Mouse (Mus musculus): ENCODE data around the gene Gm48552. TPM values are rescaled to one million over a fixed set of nuclear protein-coding genes. Genes with fewer than 3 reads are reported as not detected.

Gm48552 gene
- polyA plus RNA-seq, 1 experiment from 2014 or later, result 1.0 TPM

- Histone ChIP-seq H3K4me3 (ENCODE audit: control insufficient read depth in 1 of 2, insufficient read depth in 1 of 2, low read depth in 1 of 2, low read length in 2 of 2) (peak overlapping the region; percentile 71 to 87), H3K27me3 (ENCODE audit: control insufficient read depth, insufficient read depth, low read length) (no peaks in the 10 kb centered on the region), H3K9me3 (ENCODE audit: control insufficient read depth, low read length) (no peaks in the 10 kb centered on the region), H3K9ac (ENCODE audit: low read length) (peak overlapping the region; percentile 95), H3K4me2 (ENCODE audit: low read length) (peak overlapping the region; percentile 77), H3K27ac (replicated peaks in 1 of 2; ENCODE audit: control insufficient read depth in 1 of 2, insufficient read depth in 1 of 2, low read depth in 2 of 2, low read length in 2 of 2) (peak overlapping the region in 1 of 2 experiments; percentile 41; a peak in 2 of 4 replicates), H3K4me1 (ENCODE audit: control insufficient read depth in 2 of 2, insufficient read depth in 2 of 2, low read length in 2 of 2) (peaks cover 13 to 21% of the 10 kb centered on the region in 2 experiments), H3K36me3 (ENCODE audit: control insufficient read depth, insufficient read depth, low read length) (peaks cover 42% of the 10 kb centered on the region)
- 39% methylated on average over 6 of the region's 6 CpGs for WGBS
- ATAC-seq (ENCODE audit: insufficient number of reproducible peaks, insufficient read depth, low FRiP score, low read depth), result no peak
Observed at GRCm38 (mm10) chr10:81376561-81377361, 12.0 kb upstream of the Gm48552 start.

GRCm38 (mm10) chr10:81377362-81377664, 11.5 kb upstream of the Gm48552 start:
- ATAC-seq (ENCODE audit: insufficient number of reproducible peaks, insufficient read depth, low FRiP score, low read depth), result no peak
- Histone ChIP-seq H3K9ac (ENCODE audit: low read length) (peak overlapping the region; percentile 95), H3K27ac (replicated peaks in 1 of 2; ENCODE audit: control insufficient read depth in 1 of 2, insufficient read depth in 1 of 2, low read depth in 2 of 2, low read length in 2 of 2) (peak overlapping the region; percentile 38 to 70), H3K9me3 (ENCODE audit: control insufficient read depth, low read length) (no peaks in the 10 kb centered on the region), H3K4me1 (ENCODE audit: control insufficient read depth in 2 of 2, insufficient read depth in 2 of 2, low read length in 2 of 2) (peaks cover 18 to 26% of the 10 kb centered on the region in 2 experiments), H3K36me3 (ENCODE audit: control insufficient read depth, insufficient read depth, low read length) (peaks cover 39% of the 10 kb centered on the region), H3K4me2 (ENCODE audit: low read length) (peak overlapping the region; percentile 77), H3K27me3 (ENCODE audit: control insufficient read depth, insufficient read depth, low read length) (no peaks in the 10 kb centered on the region), H3K4me3 (ENCODE audit: control insufficient read depth in 1 of 2, insufficient read depth in 1 of 2, low read depth in 1 of 2, low read length in 2 of 2) (peak overlapping the region; percentile 71 to 87)
- 49% methylated on average over 2 of the region's 2 CpGs for WGBS

GRCm38 (mm10) chr10:81377793-81378552, 10.8 kb upstream of the Gm48552 start, which contains the start of gene Fzr1:
TSS of gene Fzr1 (minus strand) at chr10:81378516.
- Histone ChIP-seq H3K27me3 (ENCODE audit: control insufficient read depth, insufficient read depth, low read length) (no peaks in the 10 kb centered on the region), H3K27ac (replicated peaks in 1 of 2; ENCODE audit: control insufficient read depth in 1 of 2, insufficient read depth in 1 of 2, low read depth in 2 of 2, low read length in 2 of 2) (peak within 1 kb of the TSS; percentile 74 to 76), H3K36me3 (ENCODE audit: control insufficient read depth, insufficient read depth, low read length) (peaks cover 32% of the 10 kb centered on the region), H3K4me2 (ENCODE audit: low read length) (peak within 1 kb of the TSS; percentile 78), H3K4me3 (ENCODE audit: control insufficient read depth in 1 of 2, insufficient read depth in 1 of 2, low read depth in 1 of 2, low read length in 2 of 2) (peak within 1 kb of the TSS; percentile 71 to 87), H3K9ac (ENCODE audit: low read length) (peak within 1 kb of the TSS; percentile 95), H3K4me1 (ENCODE audit: control insufficient read depth in 2 of 2, insufficient read depth in 2 of 2, low read length in 2 of 2) (peaks cover 20 to 29% of the 10 kb centered on the region in 2 experiments), H3K9me3 (ENCODE audit: control insufficient read depth, low read length) (no peaks in the 10 kb centered on the region)
- peak; percentile 8 for ATAC-seq (ENCODE audit: insufficient number of reproducible peaks, insufficient read depth, low FRiP score, low read depth)
- WGBS, result 2% methylated on average over 56 of the region's 59 CpGs

GRCm38 (mm10) chr10:81378553-81379182, 10.1 kb upstream of the Gm48552 start:
- Histone ChIP-seq H3K27me3 (ENCODE audit: control insufficient read depth, insufficient read depth, low read length) (no peaks in the 10 kb centered on the region), H3K4me2 (ENCODE audit: low read length) (peak overlapping the region; percentile 78), H3K36me3 (ENCODE audit: control insufficient read depth, insufficient read depth, low read length) (peaks cover 25% of the 10 kb centered on the region), H3K27ac (replicated peaks in 1 of 2; ENCODE audit: control insufficient read depth in 1 of 2, insufficient read depth in 1 of 2, low read depth in 2 of 2, low read length in 2 of 2) (peak overlapping the region; percentile 74 to 76), H3K4me3 (ENCODE audit: control insufficient read depth in 1 of 2, insufficient read depth in 1 of 2, low read depth in 1 of 2, low read length in 2 of 2) (peak overlapping the region; percentile 71 to 87), H3K9ac (ENCODE audit: low read length) (peak overlapping the region; percentile 73), H3K4me1 (ENCODE audit: control insufficient read depth in 2 of 2, insufficient read depth in 2 of 2, low read length in 2 of 2) (peaks cover 20 to 29% of the 10 kb centered on the region in 2 experiments), H3K9me3 (ENCODE audit: control insufficient read depth, low read length) (no peaks in the 10 kb centered on the region)
- under 1% methylated on average over 46 of the region's 46 CpGs for WGBS
- ATAC-seq (ENCODE audit: insufficient number of reproducible peaks, insufficient read depth, low FRiP score, low read depth), result peak; percentile 93

GRCm38 (mm10) chr10:81379183-81379553, 9.6 kb upstream of the Gm48552 start:
- no peak for ATAC-seq (ENCODE audit: insufficient number of reproducible peaks, insufficient read depth, low FRiP score, low read depth)
- peak overlapping the region; percentile 73 for H3K9ac ChIP-seq (ENCODE audit: low read length)
- peak overlapping the region; percentile 67 to 71 for H3K4me3 ChIP-seq (ENCODE audit: control insufficient read depth in 1 of 2, insufficient read depth in 1 of 2, low read depth in 1 of 2, low read length in 2 of 2)
- 62% methylated on average over 3 of the region's 3 CpGs for WGBS
- H3K4me2 ChIP-seq (ENCODE audit: low read length), result peak overlapping the region; percentile 78
- H3K36me3 ChIP-seq (ENCODE audit: control insufficient read depth, insufficient read depth, low read length), result peaks cover 20% of the 10 kb centered on the region
- H3K27me3 ChIP-seq (ENCODE audit: control insufficient read depth, insufficient read depth, low read length), result no peaks in the 10 kb centered on the region
- peaks cover 20 to 29% of the 10 kb centered on the region in 2 experiments for H3K4me1 ChIP-seq (ENCODE audit: control insufficient read depth in 2 of 2, insufficient read depth in 2 of 2, low read length in 2 of 2)
- no peaks in the 10 kb centered on the region for H3K9me3 ChIP-seq (ENCODE audit: control insufficient read depth, low read length)
- H3K27ac ChIP-seq (replicated peaks in 1 of 2; ENCODE audit: control insufficient read depth in 1 of 2, insufficient read depth in 1 of 2, low read depth in 2 of 2, low read length in 2 of 2), result peak overlapping the region; percentile 74 to 76

GRCm38 (mm10) chr10:81379809-81380378, 8.9 kb upstream of the Gm48552 start:
- peaks cover 14% of the 10 kb centered on the region for H3K36me3 ChIP-seq (ENCODE audit: control insufficient read depth, insufficient read depth, low read length)
- H3K4me1 ChIP-seq (ENCODE audit: control insufficient read depth in 2 of 2, insufficient read depth in 2 of 2, low read length in 2 of 2), result peaks cover 21 to 30% of the 10 kb centered on the region in 2 experiments
- no peak overlapping the region for H3K4me3 ChIP-seq (ENCODE audit: control insufficient read depth in 1 of 2, insufficient read depth in 1 of 2, low read depth in 1 of 2, low read length in 2 of 2)
- H3K27me3 ChIP-seq (ENCODE audit: control insufficient read depth, insufficient read depth, low read length), result no peaks in the 10 kb centered on the region
- no peaks in the 10 kb centered on the region for H3K9me3 ChIP-seq (ENCODE audit: control insufficient read depth, low read length)
- no peak overlapping the region; a peak in 1 of 4 replicates for H3K27ac ChIP-seq (replicated peaks in 1 of 2; ENCODE audit: control insufficient read depth in 1 of 2, insufficient read depth in 1 of 2, low read depth in 2 of 2, low read length in 2 of 2)
- 86% methylated on average over 6 of the region's 6 CpGs for WGBS
- ATAC-seq (ENCODE audit: insufficient number of reproducible peaks, insufficient read depth, low FRiP score, low read depth), result no peak
- no peak overlapping the region for H3K4me2 ChIP-seq (ENCODE audit: low read length)
- no peak overlapping the region for H3K9ac ChIP-seq (ENCODE audit: low read length)

GRCm38 (mm10) chr10:81382039-81382438, 6.8 kb upstream of the Gm48552 start:
- no peaks in the 10 kb centered on the region for H3K9me3 ChIP-seq (ENCODE audit: control insufficient read depth, low read length)
- peak overlapping the region; percentile 10; the same call in 1 of the 2 replicates for H3K9ac ChIP-seq (ENCODE audit: low read length)
- WGBS, result 29% methylated on average over 5 of the region's 5 CpGs
- H3K27me3 ChIP-seq (ENCODE audit: control insufficient read depth, insufficient read depth, low read length), result no peaks in the 10 kb centered on the region
- H3K4me3 ChIP-seq (ENCODE audit: control insufficient read depth in 1 of 2, insufficient read depth in 1 of 2, low read depth in 1 of 2, low read length in 2 of 2), result no peak overlapping the region
- peaks cover 20 to 27% of the 10 kb centered on the region in 2 experiments for H3K4me1 ChIP-seq (ENCODE audit: control insufficient read depth in 2 of 2, insufficient read depth in 2 of 2, low read length in 2 of 2)
- H3K4me2 ChIP-seq (ENCODE audit: low read length), result no peak overlapping the region
- no peak for ATAC-seq (ENCODE audit: insufficient number of reproducible peaks, insufficient read depth, low FRiP score, low read depth)
- peak overlapping the region; percentile 14 to 24 for H3K27ac ChIP-seq (replicated peaks in 1 of 2; ENCODE audit: control insufficient read depth in 1 of 2, insufficient read depth in 1 of 2, low read depth in 2 of 2, low read length in 2 of 2)
- H3K36me3 ChIP-seq (ENCODE audit: control insufficient read depth, insufficient read depth, low read length), result peaks cover 14% of the 10 kb centered on the region
